Mouse (Mus musculus): Measurements from ENCODE around the gene Samm50. TPM values are rescaled to one million over a fixed set of nuclear protein-coding genes. Genes with fewer than 3 reads are reported as not detected.

The Samm50 gene
- polyA plus RNA-seq, 1 experiment from 2014 or later, result 86.6 TPM

Small RNA genes within 50 kb of the gene (microRNA-seq; reads per million reads assigned to microRNA genes)
- gene Mir6392, result 0.74 reads per million

Other genes with a start within 250 kb of the Samm50 start
- gene Efcab6, start 126.9 kb upstream of the Samm50 start, polyA plus RNA-seq (2015; fragmentation: Nextera tagmentation; extraction: Ambion mirVana), result 0.56 and 0.78 TPM in 2 replicates
- gene Sult4a1, start 86.5 kb upstream of the Samm50 start, polyA plus RNA-seq (2015; fragmentation: Nextera tagmentation; extraction: Ambion mirVana), result 87.1 and 93.8 TPM in 2 replicates
- not detected in 2 replicates for gene Pnpla5, start 69.1 kb upstream of the Samm50 start, polyA plus RNA-seq (2015; fragmentation: Nextera tagmentation; extraction: Ambion mirVana)
- 4.6 and 6.4 TPM in 2 replicates for gene Pnpla3, start 24.4 kb upstream of the Samm50 start, polyA plus RNA-seq (2015; fragmentation: Nextera tagmentation; extraction: Ambion mirVana)
- 4.2 and 5.4 TPM in 2 replicates for gene Parvb, start 39.8 kb downstream of the Samm50 start, polyA plus RNA-seq (2015; fragmentation: Nextera tagmentation; extraction: Ambion mirVana)
- gene Parvg, start 131.8 kb downstream of the Samm50 start, polyA plus RNA-seq (2015; fragmentation: Nextera tagmentation; extraction: Ambion mirVana), result 0.86 and 0.89 TPM in 2 replicates

All from midbrain, embryonic 15.5 days (tissue).